Mouse (Mus musculus): ENCODE measurements at regions not wholly inside any gene's neighbourhood (a gene's known extent, or its start where the extent isn't known, plus 50 kb on each side); places are given as distances from the start of the nearest gene placed in this dataset.

DNA sequence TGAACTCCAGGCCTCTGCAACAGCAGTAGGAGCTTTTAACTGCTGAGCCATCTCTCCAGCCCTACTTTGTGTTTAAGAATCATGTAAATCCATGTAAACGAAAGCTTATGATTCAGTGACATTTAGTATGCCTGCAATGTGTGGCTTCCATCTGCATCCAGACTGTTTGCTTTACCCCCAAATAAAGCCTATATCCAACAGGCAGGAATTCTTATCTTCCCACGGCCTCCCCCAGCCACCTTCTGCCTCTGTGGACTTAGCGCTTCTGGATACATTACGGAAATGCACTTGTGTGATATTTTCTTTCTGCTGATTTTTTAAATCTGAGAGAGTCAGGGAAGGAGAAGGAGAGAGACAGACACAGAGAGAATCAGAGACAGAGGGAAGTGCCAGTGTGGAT lies 189.2 kb upstream of the Cxcr4 start:
- no peak for DNase-seq

DNA sequence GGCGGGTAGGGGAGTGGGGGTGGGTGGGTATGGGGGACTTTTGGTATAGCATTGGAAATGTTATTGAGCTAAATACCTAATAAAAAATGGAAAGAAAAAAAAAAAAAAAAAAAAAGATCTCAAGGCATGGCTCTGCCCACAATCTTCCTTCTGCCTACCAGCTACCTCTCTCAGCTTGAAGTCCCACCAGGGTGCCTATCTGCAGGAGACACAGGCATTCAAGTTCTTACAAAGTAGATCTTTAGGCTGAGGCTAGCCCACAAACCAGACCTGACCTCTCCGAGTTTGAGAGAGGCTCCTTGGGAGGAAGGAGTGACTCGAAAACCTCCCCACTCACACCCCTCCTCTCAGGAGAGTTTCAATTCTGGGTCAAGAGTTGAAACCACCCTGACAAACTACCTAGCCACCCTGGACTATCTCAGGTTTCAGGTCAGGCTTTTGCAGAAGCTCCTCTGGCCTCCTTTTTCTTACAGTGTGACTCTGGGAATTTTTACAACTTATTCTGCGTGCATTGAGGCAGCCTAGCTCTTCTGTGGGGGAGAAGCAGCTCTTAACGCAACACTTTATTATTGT lies 187.6 kb upstream of the Cxcr4 start:
- DNase-seq: no peak

DNA sequence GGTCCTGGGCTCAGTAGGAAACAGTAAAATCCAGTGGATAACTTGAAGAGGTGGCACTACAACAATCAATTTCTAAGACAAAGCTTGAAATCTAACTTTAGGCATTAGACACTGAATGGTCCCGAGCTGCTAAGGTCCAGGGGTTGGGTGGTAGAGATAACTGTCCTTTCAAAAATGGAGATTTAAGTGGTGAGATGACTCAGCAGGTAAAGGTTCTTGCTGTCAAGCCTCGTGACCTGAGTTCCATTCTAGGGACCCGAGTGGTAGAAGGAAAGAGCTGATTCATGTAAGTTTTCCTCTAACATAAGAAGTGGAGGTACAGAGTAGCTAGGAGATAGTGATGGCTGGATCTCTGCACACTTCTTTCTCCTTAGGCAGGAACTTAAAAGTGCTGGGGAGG lies 180.3 kb upstream of the Cxcr4 start:
- no peak for DNase-seq

DNA sequence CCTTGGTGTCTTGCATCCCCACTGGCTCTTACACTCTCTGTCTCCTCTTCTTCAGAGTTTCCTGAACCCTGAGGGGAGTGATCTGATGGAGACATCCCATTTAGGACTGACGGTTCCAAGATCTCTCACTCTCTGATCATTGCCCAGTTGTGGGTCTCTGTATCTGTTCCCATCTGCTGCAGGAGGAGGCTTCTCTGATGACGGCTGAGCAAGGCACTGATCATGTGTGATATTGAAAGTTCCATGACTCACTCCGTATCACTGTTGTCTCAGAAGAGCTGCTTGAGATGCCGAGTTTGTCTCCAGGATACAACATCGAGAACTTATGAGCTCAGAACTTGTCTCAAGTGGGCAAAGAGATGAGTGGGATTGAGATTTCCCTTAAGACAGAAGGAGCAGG lies 178.7 kb upstream of the Cxcr4 start:
- no peak for DNase-seq

DNA sequence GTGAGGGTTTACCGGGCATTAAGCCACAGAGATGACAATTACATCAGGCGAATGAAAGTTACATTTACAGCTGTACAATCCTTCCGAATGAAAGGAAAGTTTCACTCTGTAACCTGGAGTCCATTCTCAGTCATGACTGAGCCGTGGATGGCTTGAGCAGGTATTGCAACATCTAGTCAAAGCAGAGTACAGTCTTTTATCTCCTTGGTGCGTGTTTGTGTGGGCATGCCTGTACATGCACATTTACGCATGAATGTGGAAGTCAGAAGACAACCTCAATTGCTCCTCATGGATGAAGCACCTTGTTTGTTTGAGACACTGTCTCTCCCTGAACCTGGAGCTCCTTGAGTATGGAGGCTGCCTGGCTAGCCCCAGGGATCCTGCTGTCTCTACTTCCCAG lies 175.9 kb upstream of the Cxcr4 start:
- no peak for DNase-seq

DNA sequence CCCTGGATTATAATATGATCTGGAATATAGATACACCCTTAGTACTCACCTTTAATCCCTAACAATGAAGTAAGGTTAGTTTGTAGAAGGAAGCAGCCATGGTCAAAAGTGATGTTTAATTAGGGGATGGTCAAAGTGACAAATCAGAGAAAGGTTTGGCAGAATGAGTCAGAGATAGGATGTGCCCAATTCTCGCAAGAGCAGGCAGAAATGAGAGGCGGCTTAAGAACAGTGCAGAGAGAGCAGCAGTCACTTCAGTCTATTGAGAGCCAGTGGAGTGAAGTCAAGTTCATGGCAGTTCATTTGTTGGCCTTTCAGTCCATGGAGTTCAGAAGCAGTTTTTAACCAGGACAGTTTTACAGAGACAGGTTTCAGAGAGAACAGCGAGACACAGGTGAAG lies 175.3 kb upstream of the Cxcr4 start:
- DNase-seq: no peak

DNA sequence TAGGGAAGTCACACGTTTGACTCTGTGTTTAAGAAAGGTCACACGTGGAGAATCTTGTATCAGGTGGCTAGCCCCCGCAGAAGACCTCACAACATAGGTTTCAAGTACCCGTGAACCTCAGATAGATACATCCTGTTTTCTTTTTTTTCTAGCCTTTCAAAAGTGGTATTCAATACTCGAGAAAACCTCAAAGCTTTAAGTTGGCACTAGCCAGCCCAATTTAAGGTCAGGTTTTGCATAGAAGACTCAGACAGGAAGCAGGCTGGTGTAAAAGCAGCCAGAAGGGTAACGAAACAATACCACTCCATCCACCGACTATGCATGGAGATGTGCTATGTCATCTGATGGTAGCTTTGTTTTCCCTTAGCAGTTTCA lies 174.8 kb upstream of the Cxcr4 start:
- no peak for DNase-seq

DNA sequence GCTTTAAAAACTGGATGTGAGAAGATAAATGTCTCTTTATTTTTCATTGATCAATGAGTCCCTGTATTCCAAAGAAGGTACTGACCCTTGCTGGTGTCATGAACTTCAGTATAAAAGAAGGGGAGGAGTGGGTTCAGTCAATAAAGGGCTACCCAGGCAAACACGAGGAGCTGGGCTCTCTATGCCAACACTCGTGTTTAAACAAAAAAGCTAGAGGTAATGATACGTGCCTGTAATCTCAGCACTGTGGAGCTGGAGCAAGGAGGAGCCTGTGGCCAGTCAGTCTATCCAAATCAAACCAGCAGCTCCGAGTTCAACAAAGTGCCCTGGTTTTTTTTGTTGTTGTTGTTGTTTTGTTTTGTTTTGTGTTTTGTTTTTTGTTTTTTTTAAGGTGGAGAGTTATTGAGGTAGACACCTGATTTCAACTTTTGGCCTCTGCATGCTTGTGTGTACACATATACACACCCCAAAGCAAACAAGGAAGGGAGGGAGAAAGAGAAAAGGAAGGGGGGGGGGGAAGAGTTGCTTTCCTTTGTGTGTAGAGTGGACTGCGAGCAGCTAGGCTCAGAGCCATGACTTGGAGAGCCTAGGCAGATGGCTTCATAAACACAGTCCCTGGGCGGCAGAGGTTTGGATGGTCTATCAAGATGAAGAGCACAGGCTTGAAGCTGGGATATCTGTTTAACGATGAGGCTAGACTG lies 174.2 kb upstream of the Cxcr4 start:
- no peak for DNase-seq

DNA sequence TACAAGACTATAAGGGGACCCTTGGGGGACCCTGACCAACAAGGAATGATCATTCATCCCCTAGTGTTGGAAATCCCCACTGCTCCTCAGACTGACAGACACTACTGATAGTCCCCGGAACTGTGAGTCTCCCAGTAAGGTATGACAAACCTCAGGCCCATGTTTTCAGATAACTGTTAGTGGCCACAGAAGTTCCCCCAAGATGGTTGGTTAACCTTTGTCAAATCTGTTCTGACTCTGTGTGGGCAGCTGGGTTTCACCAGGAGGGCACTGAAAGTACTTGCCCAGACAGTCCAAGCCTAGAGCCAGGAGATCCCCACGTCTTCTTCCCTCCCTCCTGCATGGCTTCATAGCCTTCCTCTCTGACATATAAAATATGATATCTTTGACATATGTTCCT lies 173.5 kb upstream of the Cxcr4 start:
- no peak for DNase-seq

DNA sequence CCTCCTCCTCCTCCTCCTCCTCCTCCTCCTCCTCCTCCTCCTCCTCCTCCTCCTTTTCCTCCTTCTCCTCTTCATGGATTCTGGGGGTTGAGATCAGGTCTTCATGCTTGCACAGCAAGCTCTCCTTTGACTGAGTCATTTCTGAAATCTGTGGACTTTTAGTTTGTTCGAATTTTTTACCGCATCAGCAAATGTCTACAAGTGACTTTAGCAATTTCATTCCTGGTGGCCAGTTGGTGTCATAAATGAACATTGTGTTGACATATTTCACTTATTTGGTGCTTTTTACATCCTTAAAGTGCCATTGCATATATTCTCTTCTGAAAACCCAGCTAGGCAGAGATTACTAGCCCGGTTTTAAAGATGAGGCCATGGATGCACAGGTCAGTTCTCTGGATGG lies 173.0 kb upstream of the Cxcr4 start:
- DNase-seq: no peak

DNA sequence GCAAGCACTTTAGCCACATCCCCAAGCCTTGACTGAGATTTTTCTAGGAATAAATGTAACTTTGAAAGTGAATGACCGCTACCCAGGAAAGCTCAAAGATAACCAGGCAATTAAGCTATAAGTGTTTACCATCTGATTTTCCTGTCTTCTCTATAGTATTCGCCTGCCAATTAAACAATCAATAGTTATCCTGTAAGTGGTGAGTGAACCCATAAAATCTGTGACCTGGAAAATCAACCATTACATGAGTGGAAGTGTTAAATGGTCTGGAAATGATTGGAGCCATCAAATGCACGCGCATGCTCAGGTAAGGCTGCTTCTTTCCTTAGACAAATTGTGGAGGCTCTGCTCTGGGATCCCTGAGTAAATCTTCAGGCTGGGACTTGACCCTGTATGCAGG lies 170.8 kb upstream of the Cxcr4 start:
- no peak for DNase-seq

DNA sequence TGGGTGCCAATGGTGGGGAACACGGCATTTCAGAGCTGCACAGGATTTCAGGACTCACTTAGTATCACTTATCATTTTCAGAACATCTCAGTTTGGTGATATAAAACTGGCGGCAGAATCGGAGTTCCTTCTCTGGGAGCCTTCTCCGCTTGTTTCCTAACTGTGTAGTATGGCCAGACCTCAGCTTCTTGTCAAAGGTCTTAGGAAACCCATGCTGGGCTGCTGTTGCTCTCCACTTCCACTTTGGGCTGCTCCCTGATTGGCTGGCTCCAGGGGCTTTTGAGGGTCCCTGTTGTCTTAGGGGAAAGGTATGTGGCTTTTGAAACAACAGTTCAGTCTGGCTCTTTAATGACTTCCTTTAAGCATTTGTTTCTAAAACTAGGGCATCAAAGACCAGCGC lies 170.0 kb upstream of the Cxcr4 start:
- DNase-seq: no peak

DNA sequence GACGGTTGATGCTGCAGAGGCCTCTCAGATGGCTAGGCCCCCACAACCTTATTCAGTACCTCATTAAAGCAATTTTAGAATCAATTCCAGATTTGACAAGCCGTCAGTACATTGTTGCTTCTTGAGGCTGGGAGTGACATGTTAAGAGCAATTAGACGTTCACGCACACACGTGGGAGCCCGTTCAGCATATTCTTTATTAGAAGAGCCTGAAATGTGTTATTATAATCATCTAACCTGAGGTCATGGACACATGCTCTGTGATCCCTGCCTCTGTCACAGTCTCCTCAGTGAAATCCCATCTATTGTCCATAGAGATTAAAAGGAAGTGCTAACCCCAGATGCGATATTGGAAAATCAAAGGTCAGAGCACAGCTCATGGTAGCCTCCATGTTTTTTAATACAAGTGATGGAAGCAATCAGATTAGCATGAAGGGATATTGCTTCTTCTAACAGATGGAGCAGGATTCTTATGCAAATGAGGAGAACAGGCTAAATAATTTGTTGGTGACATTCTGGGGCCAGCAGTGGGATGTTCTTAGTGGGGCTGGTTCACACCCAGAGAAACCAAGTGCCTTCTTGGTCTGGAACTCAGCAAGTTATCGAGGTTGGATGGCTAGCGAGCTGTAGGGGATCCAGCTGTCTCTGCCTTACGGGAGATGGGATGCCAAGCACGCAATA lies 166.8 kb upstream of the Cxcr4 start:
- no peak for DNase-seq

DNA sequence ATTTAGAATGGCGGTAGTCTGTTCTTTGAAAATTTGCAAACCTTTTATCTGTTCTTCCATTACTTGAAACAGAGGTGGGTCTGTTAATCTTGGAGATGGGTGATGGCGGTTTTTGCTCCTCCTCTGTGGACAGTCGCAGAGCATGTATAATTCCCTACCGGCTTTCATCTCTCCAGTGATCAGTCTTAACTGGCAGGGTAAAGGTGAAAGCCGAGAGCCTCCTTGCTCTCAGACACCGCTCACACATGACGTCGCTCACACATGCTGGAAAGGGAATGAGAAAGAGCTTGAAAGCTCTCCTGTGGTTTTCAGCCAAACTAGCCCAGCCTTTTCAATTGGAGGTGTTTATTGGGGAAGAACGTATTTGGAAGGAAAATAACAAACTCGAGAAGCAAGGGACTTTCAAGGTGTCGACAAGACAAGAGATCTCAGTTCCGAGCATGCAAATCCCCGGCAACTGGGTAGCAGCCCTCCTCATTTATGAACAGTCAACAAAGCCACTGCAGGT lies 166.3 kb upstream of the Cxcr4 start:
- no peak for DNase-seq

DNA sequence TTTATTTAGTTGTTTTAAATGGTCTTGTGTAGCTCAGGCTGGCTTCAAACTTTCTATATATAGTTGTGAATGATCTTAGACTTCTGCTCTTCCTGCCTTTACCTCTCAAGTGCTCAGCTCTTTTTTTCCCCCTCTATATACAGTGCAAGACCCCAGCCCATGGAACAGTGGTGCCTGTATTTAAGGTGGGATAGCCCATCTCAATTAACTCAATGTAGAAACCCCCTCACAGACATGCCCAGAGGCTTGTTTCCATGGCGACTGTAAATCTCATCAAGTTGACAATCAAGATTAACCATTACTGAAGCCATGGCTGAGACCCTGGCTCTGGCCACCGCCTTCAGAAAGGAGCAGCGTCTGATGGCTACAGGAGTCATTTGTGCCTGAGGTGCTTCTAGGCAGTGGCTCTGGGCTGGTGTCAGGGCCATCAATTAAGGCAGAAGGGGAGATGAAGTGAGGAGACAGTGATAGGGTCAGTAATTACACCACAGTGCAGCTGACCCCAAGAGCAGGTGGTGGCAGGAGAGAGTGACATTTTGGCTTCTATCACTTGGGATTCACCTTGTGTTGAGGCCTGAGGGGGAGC lies 161.4 kb upstream of the Cxcr4 start:
- no peak for DNase-seq

DNA sequence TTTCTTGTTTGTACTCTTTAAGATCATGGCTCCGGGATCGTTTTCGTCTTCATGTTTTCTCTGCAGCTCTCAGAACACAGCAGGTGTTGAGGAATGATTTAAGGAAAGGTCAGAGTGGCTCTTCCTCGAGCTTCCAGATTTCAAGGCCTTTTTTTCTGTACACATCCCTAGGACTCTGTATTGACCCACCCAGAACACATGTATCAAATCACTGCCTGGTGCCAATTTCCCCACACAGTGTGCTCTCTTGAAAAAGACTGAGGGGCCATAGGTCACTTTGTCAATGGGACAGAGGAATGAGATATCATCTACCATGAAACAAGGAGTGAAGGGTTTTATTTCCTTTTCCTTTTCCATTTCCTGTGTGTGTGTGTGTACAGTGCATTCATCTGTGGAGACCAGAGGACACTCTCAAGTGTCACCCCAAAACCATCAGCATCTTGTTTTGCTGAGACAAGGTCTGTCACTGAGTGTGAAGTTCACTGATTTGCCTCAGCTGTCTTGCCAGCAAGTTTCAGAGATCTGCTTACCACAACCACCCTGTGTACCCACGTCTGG lies 157.4 kb upstream of the Cxcr4 start:
- DNase-seq: no peak

DNA sequence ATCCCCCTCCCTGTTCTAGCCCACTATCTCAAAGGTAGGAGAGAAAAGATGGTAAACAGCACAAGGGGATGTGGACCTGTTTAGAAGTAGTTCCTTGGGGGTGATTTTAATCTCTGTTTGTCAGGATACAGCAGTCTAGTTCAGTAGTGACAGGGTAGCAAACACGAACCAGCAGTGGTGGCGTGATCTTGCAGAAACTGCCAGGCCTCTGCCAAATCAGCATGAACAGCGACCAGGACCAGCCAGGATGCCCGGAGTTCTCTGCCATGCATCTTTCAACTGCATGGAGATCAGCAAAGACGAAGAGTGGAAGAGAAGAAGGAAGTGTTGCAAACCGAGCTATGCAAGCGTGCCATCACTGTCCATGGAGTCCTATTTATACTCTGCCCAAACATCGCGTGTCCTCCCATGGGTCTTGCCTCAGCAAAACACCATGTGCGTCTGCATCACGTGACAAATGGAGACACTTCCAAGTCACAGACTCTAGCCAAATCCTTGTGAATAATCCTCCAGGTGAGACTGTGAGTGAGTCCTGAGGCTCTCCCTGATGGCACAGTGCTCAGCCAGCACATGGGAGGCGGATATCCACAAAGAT lies 155.2 kb upstream of the Cxcr4 start:
- DNase-seq: no peak

DNA sequence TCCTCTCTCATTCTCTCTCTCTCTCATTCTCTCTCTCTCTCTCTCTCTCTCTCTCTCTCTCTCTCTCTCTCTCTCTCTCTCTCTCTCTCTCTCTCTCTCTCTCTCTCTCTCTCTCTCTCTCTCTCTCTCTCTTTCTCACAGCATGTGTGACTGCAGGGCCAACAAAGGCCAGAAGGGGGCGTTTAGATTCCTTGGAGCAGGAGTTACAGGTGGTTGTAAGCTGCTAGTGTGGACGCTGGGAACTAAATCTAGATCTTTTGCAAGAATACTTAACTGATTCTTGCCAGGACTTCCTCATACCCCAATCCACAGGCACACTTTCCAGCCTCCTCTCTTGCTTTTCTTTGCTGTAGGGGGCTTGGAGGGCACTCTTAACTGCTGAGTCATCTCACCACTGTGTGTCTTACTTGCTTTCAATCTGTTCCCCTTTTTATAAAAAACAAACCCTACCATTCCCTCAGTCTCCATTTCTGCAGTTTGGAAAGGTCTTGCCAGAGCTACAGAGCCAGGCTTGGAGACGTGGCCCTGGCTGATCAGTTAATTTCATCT lies 154.4 kb upstream of the Cxcr4 start:
- DNase-seq: no peak

DNA sequence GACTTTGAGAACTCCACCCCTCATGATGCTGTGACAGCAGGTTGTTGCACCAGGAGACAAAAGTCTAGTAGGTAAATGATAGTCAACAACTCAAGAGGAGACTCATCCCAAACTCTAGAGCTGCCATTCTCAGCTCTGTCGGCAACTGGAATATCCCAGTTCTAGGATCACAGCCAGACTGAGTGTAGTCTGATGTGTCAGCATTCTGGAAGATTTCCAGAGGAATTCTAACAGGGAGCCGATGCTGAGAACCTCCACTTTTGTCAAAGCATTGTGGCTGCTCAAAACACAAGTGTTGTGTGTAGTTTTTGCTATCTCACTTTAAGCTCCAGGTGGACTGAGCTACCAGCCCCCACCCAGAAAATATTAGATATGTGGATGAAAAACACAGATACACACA lies 148.5 kb upstream of the Cxcr4 start:
- no peak for DNase-seq

DNA sequence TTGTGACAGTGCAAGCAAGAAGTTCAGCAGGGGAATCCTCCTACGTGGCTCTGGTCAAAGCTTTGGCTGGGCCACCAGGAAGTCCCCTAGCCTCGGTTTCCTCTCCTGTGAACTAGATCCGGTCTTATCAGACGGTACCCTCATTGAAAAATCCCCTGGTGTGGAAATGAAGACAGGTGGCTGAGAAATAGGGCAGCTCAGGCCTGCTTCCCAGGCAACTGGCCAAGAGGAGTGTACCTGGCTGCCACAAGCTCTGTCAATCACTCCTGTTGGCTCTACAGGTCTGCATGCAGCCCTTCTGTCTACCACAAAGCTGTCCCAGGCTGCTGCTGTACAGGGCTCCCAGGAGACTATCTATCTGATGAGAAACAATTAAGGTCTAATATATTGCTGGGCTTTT lies 146.1 kb upstream of the Cxcr4 start:
- no peak for DNase-seq

DNA sequence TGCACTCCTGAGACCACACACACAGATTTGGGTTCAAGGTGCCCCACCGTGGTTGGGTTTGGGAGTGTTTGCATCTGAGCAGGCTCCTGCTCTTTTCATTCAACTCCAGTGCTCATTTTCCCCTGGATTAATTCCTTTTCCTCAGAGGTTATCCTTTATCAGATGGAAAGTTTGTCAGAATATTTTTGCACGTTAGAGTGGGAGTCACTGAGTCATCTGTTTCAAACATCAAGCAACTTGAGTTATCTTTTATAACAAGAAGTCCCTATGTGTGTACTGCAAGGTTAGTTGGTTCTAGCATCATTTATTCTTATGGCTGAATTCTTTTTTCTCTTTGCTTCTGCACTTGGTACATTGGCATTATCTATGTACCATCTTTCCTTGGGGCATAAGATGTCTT lies 142.8 kb upstream of the Cxcr4 start:
- no peak for DNase-seq

DNA sequence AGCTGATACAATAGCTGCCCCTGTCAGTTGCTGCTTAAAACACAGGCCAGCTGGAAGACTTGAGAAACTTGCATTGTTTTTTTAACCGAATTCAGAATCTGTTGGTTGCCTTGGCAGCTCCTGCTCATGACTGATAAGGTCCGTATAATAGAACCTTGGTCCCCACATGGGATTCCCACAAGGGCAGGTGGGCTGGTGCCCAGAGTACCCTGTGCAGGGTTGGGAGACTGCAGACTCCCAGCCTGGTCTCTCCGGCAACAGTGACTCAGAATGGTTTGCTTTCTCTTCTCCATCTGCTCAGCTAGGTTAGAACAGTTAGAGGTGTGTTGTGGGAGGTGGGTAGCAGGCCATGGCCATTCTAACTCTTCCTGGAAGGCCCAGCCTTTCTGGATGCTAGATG lies 139.4 kb upstream of the Cxcr4 start:
- no peak for DNase-seq

Data from gastrocnemius, postnatal 25 days (tissue).